Mouse (Mus musculus): Measurements from ENCODE around the gene Ambp. TPM values are rescaled to one million over a fixed set of nuclear protein-coding genes. Genes with fewer than 3 reads are reported as not detected.

Ambp gene
- total and polyA plus RNA-seq, 3 experiments: not detected

DNA sequence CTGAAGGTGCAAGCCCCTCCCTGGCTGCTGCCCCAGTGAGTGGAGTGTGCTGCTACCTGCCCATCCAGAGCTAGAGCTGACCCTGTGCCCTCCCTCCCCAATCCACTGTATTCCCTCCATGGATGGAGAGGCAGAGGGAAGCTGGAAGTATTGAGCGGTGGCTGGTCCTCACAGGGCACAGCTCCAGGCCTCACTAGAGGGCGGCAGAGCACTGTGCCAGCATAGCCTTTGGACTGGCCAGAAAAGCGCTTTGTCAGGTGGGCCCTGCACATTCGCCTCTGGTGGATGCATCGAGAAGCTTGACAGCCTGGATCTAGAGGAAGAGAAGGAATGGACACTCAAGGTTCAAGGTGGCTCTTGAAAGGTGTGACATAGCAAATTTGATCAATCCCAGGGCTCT lies 27.0 kb upstream of the Ambp start:
- DNase-seq (ENCODE audit: low spot score) (no peak), ATAC-seq (ENCODE audit: extremely low read depth, insufficient number of reproducible peaks, low FRiP score, poor library complexity, severe bottlenecking) (no peak)
- Histone ChIP-seq H3K4me3 (ENCODE audit: low read depth, low read length) (no peak overlapping the region; the same call in 1 of the 2 replicates), H3K9me3 (replicated peaks) (peaks cover 76% of the 10 kb centered on the region), H3K36me3 (replicated peaks) (no peaks in the 10 kb centered on the region), H3K4me1 (ENCODE audit: insufficient read depth, low read depth, low read length) (no peaks in the 10 kb centered on the region), H3K27me3 (ENCODE audit: insufficient read depth, low read length) (no peaks in the 10 kb centered on the region)
- TF ChIP-seq POLR2AphosphoS5 (IDR thresholded peaks at IDR 0.05; ENCODE audit: insufficient replicate concordance, low read depth, low read length) (no peak), GATA2 (IDR thresholded peaks at IDR 0.05; ENCODE audit: borderline replicate concordance, low read depth, low read length) (no peak), GATA1 (IDR thresholded peaks at IDR 0.05; ENCODE audit: borderline replicate concordance, low read length) (no peak), TAL1 (conservative IDR thresholded peaks at IDR 0.05; ENCODE audit: low read depth, low read length) (no peak), CTCF (IDR thresholded peaks at IDR 0.05; ENCODE audit: low read depth, low read length) (no peak)

DNA sequence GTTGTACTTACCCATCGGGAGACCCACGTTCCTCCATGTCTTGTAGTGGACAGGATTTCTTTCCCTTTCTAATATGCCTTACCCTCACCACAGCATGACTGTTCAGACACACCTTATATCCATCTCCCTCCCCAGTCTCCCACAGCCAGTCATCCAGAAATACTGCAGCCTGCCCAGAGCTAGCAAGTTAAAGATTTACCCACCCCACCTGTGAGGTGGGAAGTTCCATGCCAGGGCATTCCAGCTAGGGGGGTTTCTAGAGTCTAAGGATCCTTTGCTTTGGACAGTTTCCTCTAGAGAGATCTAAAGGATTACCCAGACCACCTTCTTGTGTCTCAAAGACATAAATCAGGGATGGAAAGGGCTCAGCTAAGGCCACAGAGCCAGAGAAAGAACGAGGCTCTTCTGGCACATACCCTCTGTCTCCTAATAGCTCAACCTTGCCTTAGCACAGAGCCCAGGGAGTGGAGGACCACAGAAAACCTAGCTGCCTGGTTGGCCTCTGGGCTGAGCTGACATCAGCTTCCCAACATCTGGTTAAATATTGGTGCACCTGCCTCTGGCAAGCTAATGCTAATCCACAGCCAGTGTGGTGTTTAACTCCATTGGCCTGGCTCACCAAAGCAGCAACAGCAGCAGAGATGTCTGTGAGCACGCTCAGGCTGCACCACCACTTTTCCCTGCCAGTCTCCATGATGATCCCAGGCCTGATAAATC lies 17.5 kb upstream of the Ambp start, which contains the start of gene Kif12:
Gene Kif12, minus strand, starts transcription at position 163 of the 717 bp plus-strand sequence.
- ATAC-seq (ENCODE audit: extremely low read depth, insufficient number of reproducible peaks, low FRiP score, poor library complexity, severe bottlenecking) (no peak), DNase-seq (ENCODE audit: low spot score) (no peak)
- Histone ChIP-seq H3K27me3 (ENCODE audit: insufficient read depth, low read length) (no peaks in the 10 kb centered on the region), H3K4me1 (ENCODE audit: insufficient read depth, low read depth, low read length) (no peaks in the 10 kb centered on the region), H3K4me3 (ENCODE audit: low read depth, low read length) (peak within 1 kb of the TSS; percentile 38; the same call in 1 of the 2 replicates), H3K9me3 (replicated peaks) (peaks cover 68% of the 10 kb centered on the region), H3K36me3 (replicated peaks) (no peaks in the 10 kb centered on the region)
- no peak for TF ChIP-seq CTCF (IDR thresholded peaks at IDR 0.05; ENCODE audit: low read depth, low read length)

DNA sequence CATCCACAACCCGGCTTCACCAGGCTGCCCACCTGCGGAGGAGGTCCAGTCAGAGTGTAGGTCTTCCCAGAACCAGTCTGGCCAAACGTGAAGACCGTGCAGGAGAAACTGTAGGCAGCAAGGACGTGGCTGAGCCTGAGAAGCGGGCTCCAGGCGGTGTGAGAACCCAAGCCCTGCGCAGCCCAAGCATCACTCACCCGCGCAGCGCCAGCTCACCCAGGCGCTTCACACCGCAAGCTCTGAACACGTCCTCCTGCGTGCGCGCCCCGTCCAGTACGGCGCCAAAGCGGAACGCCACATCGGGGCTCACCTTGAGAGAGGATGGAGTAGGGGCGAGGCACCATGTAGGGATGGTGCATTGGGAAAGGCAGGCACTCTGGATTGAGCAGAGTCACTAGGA lies 16.5 kb upstream of the Ambp start:
- Histone ChIP-seq H3K4me3 (ENCODE audit: low read depth, low read length) (peak overlapping the region; percentile 38; the same call in 1 of the 2 replicates), H3K9me3 (replicated peaks) (peaks cover 78% of the 10 kb centered on the region), H3K36me3 (replicated peaks) (no peaks in the 10 kb centered on the region), H3K27me3 (ENCODE audit: insufficient read depth, low read length) (no peaks in the 10 kb centered on the region), H3K4me1 (ENCODE audit: insufficient read depth, low read depth, low read length) (no peaks in the 10 kb centered on the region)
- ATAC-seq (ENCODE audit: extremely low read depth, insufficient number of reproducible peaks, low FRiP score, poor library complexity, severe bottlenecking): no peak
- no peak for TF ChIP-seq POLR2AphosphoS5 (IDR thresholded peaks at IDR 0.05; ENCODE audit: insufficient replicate concordance, low read depth, low read length)
- TF ChIP-seq GATA1 (IDR thresholded peaks at IDR 0.05; ENCODE audit: borderline replicate concordance, low read length): no peak
- TF ChIP-seq GATA2 (IDR thresholded peaks at IDR 0.05; ENCODE audit: borderline replicate concordance, low read depth, low read length): no peak
- no peak for TF ChIP-seq TAL1 (conservative IDR thresholded peaks at IDR 0.05; ENCODE audit: low read depth, low read length)
- TF ChIP-seq CTCF (IDR thresholded peaks at IDR 0.05; ENCODE audit: low read depth, low read length): no peak
- DNase-seq (ENCODE audit: low spot score): no peak

DNA sequence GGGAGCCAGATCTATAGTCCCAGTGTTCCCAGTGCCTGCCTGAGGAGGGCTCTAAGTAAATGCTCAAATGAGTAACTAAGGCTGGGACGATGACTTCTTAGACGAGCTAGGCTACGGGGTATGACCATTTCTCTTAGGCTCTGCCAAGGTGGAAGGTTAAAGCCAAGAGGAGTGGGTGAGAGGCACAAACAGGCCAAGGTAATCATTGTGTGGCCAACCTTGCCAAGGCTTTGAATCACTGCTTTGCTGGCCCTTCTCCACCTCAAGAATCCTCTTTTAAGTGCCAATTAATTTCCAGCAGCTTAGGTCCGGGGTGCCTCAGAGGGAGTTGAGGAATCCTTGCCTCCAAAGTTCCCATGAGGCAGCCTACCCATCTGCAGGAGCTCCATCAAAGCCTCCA lies 15.5 kb upstream of the Ambp start:
- DNase-seq (ENCODE audit: low spot score) (no peak), ATAC-seq (ENCODE audit: extremely low read depth, insufficient number of reproducible peaks, low FRiP score, poor library complexity, severe bottlenecking) (no peak)
- Histone ChIP-seq H3K27me3 (ENCODE audit: insufficient read depth, low read length) (no peaks in the 10 kb centered on the region), H3K9me3 (replicated peaks) (peaks cover 89% of the 10 kb centered on the region), H3K4me3 (ENCODE audit: low read depth, low read length) (no peak overlapping the region), H3K4me1 (ENCODE audit: insufficient read depth, low read depth, low read length) (no peaks in the 10 kb centered on the region), H3K36me3 (replicated peaks) (no peaks in the 10 kb centered on the region)
- TF ChIP-seq POLR2AphosphoS5 (IDR thresholded peaks at IDR 0.05; ENCODE audit: insufficient replicate concordance, low read depth, low read length) (no peak), GATA1 (IDR thresholded peaks at IDR 0.05; ENCODE audit: borderline replicate concordance, low read length) (no peak), GATA2 (IDR thresholded peaks at IDR 0.05; ENCODE audit: borderline replicate concordance, low read depth, low read length) (no peak), TAL1 (conservative IDR thresholded peaks at IDR 0.05; ENCODE audit: low read depth, low read length) (no peak), CTCF (IDR thresholded peaks at IDR 0.05; ENCODE audit: low read depth, low read length) (no peak)

DNA sequence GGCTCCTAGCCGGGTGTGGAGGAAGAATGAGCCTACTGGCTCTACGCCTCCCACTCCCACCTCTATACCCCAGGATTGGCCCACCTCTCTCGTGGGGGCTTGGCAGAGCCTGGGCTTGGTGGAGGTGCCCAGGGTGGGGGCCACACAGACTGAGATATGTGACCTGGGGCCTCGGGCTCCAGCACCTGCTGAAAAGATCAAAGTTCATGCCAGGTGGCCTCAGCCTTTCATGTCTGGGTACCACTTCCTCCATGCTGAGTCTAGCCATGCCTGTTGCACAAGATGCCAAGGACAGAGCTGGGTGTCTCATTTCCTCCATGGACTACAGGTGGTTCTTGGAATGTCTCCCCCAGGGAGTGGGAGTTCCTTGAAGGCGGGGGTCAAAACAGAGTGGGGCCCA lies 11.7 kb upstream of the Ambp start:
- peaks cover 90% of the 10 kb centered on the region for H3K9me3 ChIP-seq (replicated peaks)
- no peak for ATAC-seq (ENCODE audit: extremely low read depth, insufficient number of reproducible peaks, low FRiP score, poor library complexity, severe bottlenecking)

DNA sequence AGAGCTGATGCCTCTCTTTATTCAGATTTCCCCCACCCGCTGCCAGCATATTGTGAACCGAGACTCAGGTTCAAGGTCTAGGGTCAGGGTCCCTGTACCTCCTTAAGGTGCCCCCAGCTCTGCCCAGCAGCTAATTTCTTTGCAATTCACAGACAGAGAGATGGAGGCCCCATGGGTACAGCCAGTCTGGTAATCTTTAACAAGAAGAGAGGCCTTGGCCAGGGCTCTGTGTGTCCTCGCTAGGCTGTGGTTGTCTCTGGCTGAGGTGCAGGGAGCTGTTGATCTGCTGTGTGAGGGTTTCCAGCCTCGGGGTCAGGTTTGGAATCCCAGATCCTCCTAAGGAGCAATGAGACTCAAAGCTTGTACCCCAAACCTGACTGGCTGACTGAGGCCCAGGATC lies 11.0 kb upstream of the Ambp start:
- TF ChIP-seq GATA1 (IDR thresholded peaks at IDR 0.05; ENCODE audit: borderline replicate concordance, low read length) (no peak), CTCF (IDR thresholded peaks at IDR 0.05; ENCODE audit: low read depth, low read length) (no peak), TAL1 (conservative IDR thresholded peaks at IDR 0.05; ENCODE audit: low read depth, low read length) (no peak), GATA2 (IDR thresholded peaks at IDR 0.05; ENCODE audit: borderline replicate concordance, low read depth, low read length) (no peak), POLR2AphosphoS5 (IDR thresholded peaks at IDR 0.05; ENCODE audit: insufficient replicate concordance, low read depth, low read length) (no peak)
- ATAC-seq (ENCODE audit: extremely low read depth, insufficient number of reproducible peaks, low FRiP score, poor library complexity, severe bottlenecking): no peak
- Histone ChIP-seq H3K27me3 (ENCODE audit: insufficient read depth, low read length) (no peaks in the 10 kb centered on the region), H3K9me3 (replicated peaks) (peaks cover 90% of the 10 kb centered on the region), H3K36me3 (replicated peaks) (no peaks in the 10 kb centered on the region), H3K4me1 (ENCODE audit: insufficient read depth, low read depth, low read length) (no peaks in the 10 kb centered on the region), H3K4me3 (ENCODE audit: low read depth, low read length) (no peak overlapping the region)
- DNase-seq (ENCODE audit: low spot score): no peak

More for the DNA sequence above, 11.7 kb upstream of the Ambp start:
- DNase-seq (ENCODE audit: low spot score): no peak
- H3K36me3 ChIP-seq (replicated peaks): no peaks in the 10 kb centered on the region
- TF ChIP-seq GATA2 (IDR thresholded peaks at IDR 0.05; ENCODE audit: borderline replicate concordance, low read depth, low read length): no peak
- no peak for TF ChIP-seq TAL1 (conservative IDR thresholded peaks at IDR 0.05; ENCODE audit: low read depth, low read length)
- H3K4me1 ChIP-seq (ENCODE audit: insufficient read depth, low read depth, low read length): no peaks in the 10 kb centered on the region
- H3K4me3 ChIP-seq (ENCODE audit: low read depth, low read length): no peak overlapping the region
- H3K27me3 ChIP-seq (ENCODE audit: insufficient read depth, low read length): no peaks in the 10 kb centered on the region
